Mouse (Mus musculus): ENCODE results near the gene Usp35. TPM values are rescaled to one million over a fixed set of nuclear protein-coding genes. Genes with fewer than 3 reads are reported as not detected.

Usp35 gene
- polyA plus RNA-seq, 1 experiment from 2014 or later: 0.14 TPM

- Histone ChIP-seq H3K4me2 (ENCODE audit: low read depth, low read length) (no peak overlapping the region), H3K9ac (ENCODE audit: low read depth, low read length) (no peak overlapping the region), H3K36me3 (ENCODE audit: control insufficient read depth, insufficient read depth) (no peaks in the 10 kb centered on the region), H3K4me3 (ENCODE audit: low read depth, low read length) (no peak overlapping the region), H3K4me1 (ENCODE audit: control insufficient read depth, low read depth, low read length) (no peaks in the 10 kb centered on the region), H3K9me3 (replicated peaks; ENCODE audit: control insufficient read depth, low read length) (no peaks in the 10 kb centered on the region), H3K27ac (ENCODE audit: low read length) (no peak overlapping the region), H3K27me3 (ENCODE audit: control insufficient read depth, insufficient read depth, low read depth, low read length) (no peaks in the 10 kb centered on the region)
- no peak for ATAC-seq (ENCODE audit: low read depth)
- WGBS (ENCODE audit: insufficient replicate concordance): 60% methylated on average over 2 of the region's 2 CpGs
Observed at GRCm38 (mm10) chr7:97303614-97304013, 28.2 kb downstream of the Usp35 start.

- 59% methylated on average over 4 of the region's 4 CpGs for WGBS (ENCODE audit: insufficient replicate concordance)
- no peak for ATAC-seq (ENCODE audit: low read depth)
- no peaks in the 10 kb centered on the region for H3K36me3 ChIP-seq (ENCODE audit: control insufficient read depth, insufficient read depth)
Observed at GRCm38 (mm10) chr7:97302876-97303275, 28.9 kb downstream of the Usp35 start.

GRCm38 (mm10) chr7:97302261-97302660, 29.6 kb downstream of the Usp35 start:
- no peak overlapping the region for H3K4me3 ChIP-seq (ENCODE audit: low read depth, low read length)
- WGBS (ENCODE audit: insufficient replicate concordance): 63% methylated on average over 4 of the region's 4 CpGs
- no peak for ATAC-seq (ENCODE audit: low read depth)
- no peak overlapping the region for H3K27ac ChIP-seq (ENCODE audit: low read length)
- H3K9me3 ChIP-seq (replicated peaks; ENCODE audit: control insufficient read depth, low read length): no peaks in the 10 kb centered on the region
- H3K9ac ChIP-seq (ENCODE audit: low read depth, low read length): no peak overlapping the region
- no peaks in the 10 kb centered on the region for H3K4me1 ChIP-seq (ENCODE audit: control insufficient read depth, low read depth, low read length)
- H3K27me3 ChIP-seq (ENCODE audit: control insufficient read depth, insufficient read depth, low read depth, low read length): no peaks in the 10 kb centered on the region
- no peaks in the 10 kb centered on the region for H3K36me3 ChIP-seq (ENCODE audit: control insufficient read depth, insufficient read depth)
- no peak overlapping the region for H3K4me2 ChIP-seq (ENCODE audit: low read depth, low read length)

More at GRCm38 (mm10) chr7:97302876-97303275, 28.9 kb downstream of the Usp35 start:
- Histone ChIP-seq H3K27ac (ENCODE audit: low read length) (no peak overlapping the region), H3K9ac (ENCODE audit: low read depth, low read length) (no peak overlapping the region), H3K9me3 (replicated peaks; ENCODE audit: control insufficient read depth, low read length) (no peaks in the 10 kb centered on the region), H3K4me3 (ENCODE audit: low read depth, low read length) (no peak overlapping the region), H3K27me3 (ENCODE audit: control insufficient read depth, insufficient read depth, low read depth, low read length) (no peaks in the 10 kb centered on the region), H3K4me2 (ENCODE audit: low read depth, low read length) (no peak overlapping the region), H3K4me1 (ENCODE audit: control insufficient read depth, low read depth, low read length) (no peaks in the 10 kb centered on the region)

GRCm38 (mm10) chr7:97301321-97301720, 30.5 kb downstream of the Usp35 start:
- no peak for ATAC-seq (ENCODE audit: low read depth)
- H3K9me3 ChIP-seq (replicated peaks; ENCODE audit: control insufficient read depth, low read length): no peaks in the 10 kb centered on the region
- H3K4me2 ChIP-seq (ENCODE audit: low read depth, low read length): no peak overlapping the region
- no peak overlapping the region for H3K4me3 ChIP-seq (ENCODE audit: low read depth, low read length)
- H3K27ac ChIP-seq (ENCODE audit: low read length): no peak overlapping the region
- WGBS (ENCODE audit: insufficient replicate concordance): 72% methylated on average over 8 of the region's 8 CpGs
- H3K36me3 ChIP-seq (ENCODE audit: control insufficient read depth, insufficient read depth): no peaks in the 10 kb centered on the region
- H3K27me3 ChIP-seq (ENCODE audit: control insufficient read depth, insufficient read depth, low read depth, low read length): no peaks in the 10 kb centered on the region
- no peaks in the 10 kb centered on the region for H3K4me1 ChIP-seq (ENCODE audit: control insufficient read depth, low read depth, low read length)
- no peak overlapping the region for H3K9ac ChIP-seq (ENCODE audit: low read depth, low read length)

- no peak overlapping the region for H3K27ac ChIP-seq (ENCODE audit: low read length)
- H3K4me2 ChIP-seq (ENCODE audit: low read depth, low read length): no peak overlapping the region
- no peaks in the 10 kb centered on the region for H3K27me3 ChIP-seq (ENCODE audit: control insufficient read depth, insufficient read depth, low read depth, low read length)
- ATAC-seq (ENCODE audit: low read depth): no peak
- H3K4me3 ChIP-seq (ENCODE audit: low read depth, low read length): no peak overlapping the region
- no peaks in the 10 kb centered on the region for H3K9me3 ChIP-seq (replicated peaks; ENCODE audit: control insufficient read depth, low read length)
- no peaks in the 10 kb centered on the region for H3K4me1 ChIP-seq (ENCODE audit: control insufficient read depth, low read depth, low read length)
- no peak overlapping the region for H3K9ac ChIP-seq (ENCODE audit: low read depth, low read length)
- 43% methylated on average over 2 of the region's 2 CpGs for WGBS (ENCODE audit: insufficient replicate concordance)
- H3K36me3 ChIP-seq (ENCODE audit: control insufficient read depth, insufficient read depth): no peaks in the 10 kb centered on the region
Observed at GRCm38 (mm10) chr7:97300914-97301313, 30.9 kb downstream of the Usp35 start.

GRCm38 (mm10) chr7:97298943-97299342, 32.9 kb downstream of the Usp35 start:
- no peaks in the 10 kb centered on the region for H3K4me1 ChIP-seq (ENCODE audit: control insufficient read depth, low read depth, low read length)
- no peaks in the 10 kb centered on the region for H3K9me3 ChIP-seq (replicated peaks; ENCODE audit: control insufficient read depth, low read length)
- no peak overlapping the region for H3K4me3 ChIP-seq (ENCODE audit: low read depth, low read length)
- H3K36me3 ChIP-seq (ENCODE audit: control insufficient read depth, insufficient read depth): no peaks in the 10 kb centered on the region
- no peaks in the 10 kb centered on the region for H3K27me3 ChIP-seq (ENCODE audit: control insufficient read depth, insufficient read depth, low read depth, low read length)
- no peak overlapping the region for H3K4me2 ChIP-seq (ENCODE audit: low read depth, low read length)
- 71% methylated on average over 6 of the region's 6 CpGs for WGBS (ENCODE audit: insufficient replicate concordance)
- H3K27ac ChIP-seq (ENCODE audit: low read length): no peak overlapping the region
- no peak for ATAC-seq (ENCODE audit: low read depth)
- H3K9ac ChIP-seq (ENCODE audit: low read depth, low read length): no peak overlapping the region

GRCm38 (mm10) chr7:97298279-97298678, 33.5 kb downstream of the Usp35 start:
- Histone ChIP-seq H3K27me3 (ENCODE audit: control insufficient read depth, insufficient read depth, low read depth, low read length) (no peaks in the 10 kb centered on the region), H3K9ac (ENCODE audit: low read depth, low read length) (no peak overlapping the region), H3K27ac (ENCODE audit: low read length) (no peak overlapping the region), H3K4me2 (ENCODE audit: low read depth, low read length) (no peak overlapping the region), H3K9me3 (replicated peaks; ENCODE audit: control insufficient read depth, low read length) (no peaks in the 10 kb centered on the region), H3K4me3 (ENCODE audit: low read depth, low read length) (no peak overlapping the region), H3K4me1 (ENCODE audit: control insufficient read depth, low read depth, low read length) (no peaks in the 10 kb centered on the region), H3K36me3 (ENCODE audit: control insufficient read depth, insufficient read depth) (no peaks in the 10 kb centered on the region)
- 75% methylated on average over 2 of the region's 2 CpGs for WGBS (ENCODE audit: insufficient replicate concordance)
- ATAC-seq (ENCODE audit: low read depth): no peak

GRCm38 (mm10) chr7:97297466-97297865, 34.4 kb downstream of the Usp35 start:
- H3K9me3 ChIP-seq (replicated peaks; ENCODE audit: control insufficient read depth, low read length): no peaks in the 10 kb centered on the region
- no peak overlapping the region for H3K4me3 ChIP-seq (ENCODE audit: low read depth, low read length)
- no peaks in the 10 kb centered on the region for H3K4me1 ChIP-seq (ENCODE audit: control insufficient read depth, low read depth, low read length)
- H3K4me2 ChIP-seq (ENCODE audit: low read depth, low read length): no peak overlapping the region
- no peaks in the 10 kb centered on the region for H3K36me3 ChIP-seq (ENCODE audit: control insufficient read depth, insufficient read depth)
- H3K27me3 ChIP-seq (ENCODE audit: control insufficient read depth, insufficient read depth, low read depth, low read length): no peaks in the 10 kb centered on the region
- H3K27ac ChIP-seq (ENCODE audit: low read length): no peak overlapping the region
- ATAC-seq (ENCODE audit: low read depth): no peak
- WGBS (ENCODE audit: insufficient replicate concordance): 0% methylated on average over 2 of the region's 2 CpGs
- no peak overlapping the region for H3K9ac ChIP-seq (ENCODE audit: low read depth, low read length)

GRCm38 (mm10) chr7:97296986-97297385, 34.8 kb downstream of the Usp35 start:
- Histone ChIP-seq H3K4me3 (ENCODE audit: low read depth, low read length) (no peak overlapping the region), H3K27me3 (ENCODE audit: control insufficient read depth, insufficient read depth, low read depth, low read length) (no peaks in the 10 kb centered on the region), H3K4me2 (ENCODE audit: low read depth, low read length) (no peak overlapping the region), H3K9ac (ENCODE audit: low read depth, low read length) (no peak overlapping the region), H3K36me3 (ENCODE audit: control insufficient read depth, insufficient read depth) (no peaks in the 10 kb centered on the region), H3K4me1 (ENCODE audit: control insufficient read depth, low read depth, low read length) (no peaks in the 10 kb centered on the region), H3K27ac (ENCODE audit: low read length) (no peak overlapping the region), H3K9me3 (replicated peaks; ENCODE audit: control insufficient read depth, low read length) (no peaks in the 10 kb centered on the region)
- WGBS (ENCODE audit: insufficient replicate concordance): 43% methylated on average over 2 of the region's 2 CpGs
- no peak for ATAC-seq (ENCODE audit: low read depth)
